ENCODE assay signal across 11 mouse cellular contexts in the genomic region with DNA sequence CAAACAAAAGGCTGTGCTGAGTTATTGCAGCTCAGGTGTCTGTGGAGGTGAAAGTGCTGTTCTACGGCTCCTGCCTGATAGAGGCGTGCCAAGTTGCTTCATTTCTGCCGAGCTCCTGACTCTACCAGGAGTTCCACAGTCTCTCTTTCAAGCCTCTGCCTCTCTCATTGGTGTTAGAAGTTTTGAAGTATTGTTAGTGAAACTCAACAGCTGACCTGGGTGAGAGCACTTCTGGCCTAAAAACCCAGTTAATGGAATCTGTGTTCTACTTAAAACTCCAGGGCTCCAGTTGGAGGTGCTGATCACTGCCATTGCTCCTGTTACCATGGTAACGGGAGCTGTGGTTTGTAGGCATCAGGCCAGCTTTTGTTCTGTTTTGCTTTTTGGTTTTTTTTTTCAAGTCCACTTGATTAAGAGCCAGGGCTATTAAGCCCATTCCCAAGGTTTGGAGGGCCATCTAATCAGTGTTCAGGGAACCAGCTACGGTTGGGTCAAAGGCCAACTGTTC. TPM values are rescaled to one million over a fixed set of nuclear protein-coding genes. Genes with fewer than 3 reads are reported as not detected.
DNase-seq lines count a peak whose midpoint lies in the region; ATAC-seq lines count a peak whose summit lies in the region.
"Had no signal": no experiment of that assay in that cellular context is flagged by ENCODE, and none has a peak within 500 bp of the region (broad histone marks: within the 10 kb centered on the region; RNA-seq: fewer than 3 reads in every experiment).

No protein-coding gene starts in this region.

- H3K36me3 ChIP-seq in heart, embryonic 13.5 days = peaks cover 9% of the 10 kb centered on the region
- no peaks in the 10 kb centered on the region for H3K36me3 ChIP-seq in hindbrain, embryonic 15.5 days
- H3K36me3 ChIP-seq: midbrain, embryonic 12.5 days had no signal

- H3K4me2 ChIP-seq in heart, embryonic 13.5 days = peak overlapping the region; percentile 20; the same call in 1 of the 2 replicates
- H3K4me2 ChIP-seq in hindbrain, embryonic 15.5 days = no peak overlapping the region
- H3K4me2 ChIP-seq: midbrain, embryonic 12.5 days had no signal

- peaks cover 100% of the 10 kb centered on the region for H3K4me1 ChIP-seq in heart, embryonic 13.5 days
- H3K4me1 ChIP-seq in hindbrain, embryonic 15.5 days (replicated peaks) = peaks cover 61% of the 10 kb centered on the region

- H3K27me3 ChIP-seq in heart, embryonic 13.5 days (replicated peaks) = no peaks in the 10 kb centered on the region
- no peaks in the 10 kb centered on the region for H3K27me3 ChIP-seq in hindbrain, embryonic 15.5 days
- H3K27me3 ChIP-seq: CH12.LX had no signal

- H3K27ac ChIP-seq in heart, embryonic 13.5 days (replicated peaks) = peak overlapping the region; percentile 75
- H3K27ac ChIP-seq in hindbrain, embryonic 15.5 days (replicated peaks) = peak overlapping the region; percentile 56
- H3K27ac ChIP-seq: midbrain, embryonic 12.5 days had no signal

- WGBS in heart, embryonic 13.5 days = 38% methylated on average over 5 of the region's 5 CpGs
- 48% methylated on average over 5 of the region's 5 CpGs for WGBS in hindbrain, embryonic 15.5 days

- no peak for DNase-seq in heart, postnatal 4 days
- DNase-seq in adipocyte (ENCODE audit: low spot score) = peak; percentile 34
- DNase-seq in urinary bladder, postnatal 4 days (ENCODE audit: low spot score in 2 of 2) = no peak
- no peak for DNase-seq in urinary bladder, adult 2 months (ENCODE audit: low spot score)
- DNase-seq in left cerebral cortex, adult 8-10 months (ENCODE audit: low spot score in 2 of 2) = no peak
- DNase-seq: thymus, postnatal 14 days had no signal

- H3K9me3 ChIP-seq in heart, embryonic 13.5 days = no peaks in the 10 kb centered on the region
- no peaks in the 10 kb centered on the region for H3K9me3 ChIP-seq in hindbrain, embryonic 15.5 days
- H3K9me3 ChIP-seq: midbrain, embryonic 12.5 days had no signal

- H3K9ac ChIP-seq in heart, embryonic 13.5 days = 0 out of 2 replicates have a peak overlapping the region, but pooled peaks have one; percentile 29
- no peak overlapping the region for H3K9ac ChIP-seq in hindbrain, embryonic 15.5 days
- H3K9ac ChIP-seq: midbrain, embryonic 12.5 days had no signal

- no peak overlapping the region for H3K4me3 ChIP-seq in heart, embryonic 13.5 days
- H3K4me3 ChIP-seq in hindbrain, embryonic 15.5 days = no peak overlapping the region
- H3K4me3 ChIP-seq: midbrain, embryonic 12.5 days had no signal

- no peak for ATAC-seq in heart, embryonic 13.5 days (ENCODE audit: extremely low read depth, insufficient number of reproducible peaks, low FRiP score, low TSS enrichment)
- ATAC-seq in hindbrain, embryonic 15.5 days (ENCODE audit: low FRiP score, low read depth) = no peak
- ATAC-seq in megakaryocyte-erythroid progenitor cell, adult 5-6 weeks (replicated peaks; ENCODE audit: low FRiP score, low TSS enrichment, poor library complexity, severe bottlenecking) = peak; percentile 54

RNA-seq across cellular contexts. Expression of gene Bag3, which starts 11.6 kb away (rescaled TPM):
- polyA plus RNA-seq in heart, embryonic 13.5 days (2015; fragmentation: Nextera tagmentation; extraction: Ambion mirVana) = 21.5 and 22.6 TPM in 2 replicates
- total RNA-seq in heart, postnatal 4 days (2021) = 100 to 1,000 TPM; 111 TPM
- 2.6 and 3.9 TPM in 2 replicates for polyA plus RNA-seq in hindbrain, embryonic 15.5 days (2015; fragmentation: Nextera tagmentation; extraction: Ambion mirVana)
- 11.0 and 12.7 TPM in 2 replicates for total RNA-seq in megakaryocyte-erythroid progenitor cell, adult 5-6 weeks (2014; fragmentation: Nextera tagmentation)
- 6.5 and 14.2 TPM in 2 replicates for total RNA-seq in megakaryocyte-erythroid progenitor cell, adult 5-6 weeks (2017)
- 30.4 and 54.6 TPM in 2 replicates for polyA plus RNA-seq in urinary bladder, adult 2 months (2012; rRNA removed)
- total RNA-seq in left cerebral cortex, adult 8-10 months (2022) = 10 to 100 TPM in 1 of 4 experiments, 1 to 10 TPM in 3; 8.2 to 10.2 (median 9.3) TPM

Comparison
In these comparisons a context has a peak if more than half of its experiments do, and no peak if none do; other contexts are left out.
1. RNA of gene Bag3, which starts 11.6 kb away (total RNA-seq): 111 TPM in heart, postnatal 4 days; 6.5 to 14.2 TPM in megakaryocyte-erythroid progenitor cell, adult 5-6 weeks and 8.2 to 10.2 TPM in left cerebral cortex, adult 8-10 months; every median in the first group is over 4 times any median in the second.